Mouse (Mus musculus) adrenal gland, adult 18-20 months (tissue): ENCODE measurements around the gene Rps29. TPM values are rescaled to one million over a fixed set of nuclear protein-coding genes. Genes with fewer than 3 reads are reported as not detected.
"Not testable (repeated sequence)": the region's sequence is repeated elsewhere in the genome, so short reads cannot be mapped to it uniquely, and the experiment has no call there.

Source experiments
- DNase-seq, 2 experiments: peaks; one replicate each; pipeline ENCODE4 v3.0.0; 2021 to 2022; ENCODE audit warnings: low spot score in 2 of 2
- total RNA-seq, 2 experiments: library from RNA; stranded (reverse); gene quantifications; 1 replicate in 1 of 2; 2 replicates in 1 of 2; pipeline ENCODE4 v1.2.3; 2021

Rps29 gene
- total RNA-seq, 2 experiments from 2014 or later = 1,279 to 1,338 TPM

DNA sequence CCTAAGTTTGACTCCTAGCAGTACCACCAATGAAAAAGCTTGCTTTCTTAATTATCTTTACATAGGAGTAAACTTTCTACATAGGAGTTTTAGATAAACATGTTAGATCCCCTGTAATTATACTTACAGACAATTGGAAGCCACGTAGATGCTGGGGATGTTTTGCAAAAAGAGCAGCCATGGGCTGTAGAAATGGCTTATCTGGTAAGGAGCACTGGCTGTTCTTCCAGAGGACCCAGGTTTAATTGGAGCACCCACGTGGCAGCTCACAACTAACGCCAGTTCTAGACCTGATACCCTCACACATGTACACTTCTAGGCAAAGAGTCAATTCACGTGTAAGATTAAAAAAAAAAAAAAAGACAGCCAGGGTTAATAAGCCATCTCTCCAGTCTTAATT, 22.8 kb upstream of the Rps29 start:
- DNase-seq = no peak

DNA sequence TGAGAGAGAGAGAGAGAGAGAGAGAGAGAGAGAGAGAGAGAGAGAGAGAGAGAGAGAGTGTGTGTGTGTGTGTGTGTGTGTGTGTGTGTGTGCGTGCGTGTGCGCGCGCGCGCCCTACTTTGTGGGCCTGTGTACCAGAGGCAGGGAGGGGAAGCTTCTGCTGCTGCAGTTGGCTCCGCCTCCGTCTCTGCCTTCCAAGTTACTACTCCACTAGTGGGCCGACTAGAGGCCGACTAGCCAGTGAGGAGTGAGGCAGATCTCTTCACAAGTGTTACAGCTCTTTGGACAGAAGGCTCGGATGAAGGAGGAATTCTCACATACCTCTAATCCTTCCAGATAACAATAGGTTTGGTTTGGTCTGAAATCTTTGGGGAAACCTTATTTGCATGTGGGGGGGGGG, 20.4 kb upstream of the Rps29 start:
- DNase-seq = no peak

DNA sequence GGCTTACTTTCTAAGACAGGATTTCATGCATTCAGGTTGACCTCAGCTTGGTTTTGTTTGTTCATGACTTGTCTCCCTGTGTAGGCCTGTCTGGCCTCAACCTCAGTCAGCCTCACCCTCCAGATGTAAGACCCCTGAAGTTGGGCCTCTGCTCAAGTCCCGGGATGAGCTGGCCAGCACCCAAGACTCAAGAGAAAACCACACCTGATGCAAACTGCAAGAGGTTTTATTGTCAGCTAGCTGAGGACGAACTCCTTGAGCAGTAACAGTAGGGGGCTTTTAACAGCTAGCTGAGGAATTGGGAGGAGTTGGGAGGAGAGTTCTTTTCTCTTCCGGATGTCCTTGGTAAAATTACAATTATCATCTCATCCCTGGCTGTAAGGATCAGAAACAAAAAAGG, 18.5 kb upstream of the Rps29 start:
- no peak for DNase-seq

DNA sequence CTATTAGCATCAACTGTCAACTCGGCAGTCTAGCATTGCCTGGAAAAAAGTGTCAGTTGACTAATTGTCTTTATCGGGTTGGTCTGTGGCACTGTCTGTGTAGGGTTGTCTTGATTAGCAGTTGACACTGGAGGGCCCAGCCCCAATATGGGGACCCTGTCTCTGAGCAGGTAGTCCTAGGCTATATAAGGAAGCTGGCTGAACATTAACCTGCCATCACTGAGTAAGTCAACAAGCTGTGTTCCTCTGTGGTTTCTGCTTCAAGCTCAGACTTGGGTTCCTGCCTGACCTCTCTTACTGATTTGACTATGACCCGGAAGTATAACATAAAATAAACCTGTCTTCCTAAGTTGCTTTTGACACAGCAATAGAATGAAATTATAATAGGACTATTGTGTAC, 17.0 kb upstream of the Rps29 start:
- DNase-seq = no peak

DNA sequence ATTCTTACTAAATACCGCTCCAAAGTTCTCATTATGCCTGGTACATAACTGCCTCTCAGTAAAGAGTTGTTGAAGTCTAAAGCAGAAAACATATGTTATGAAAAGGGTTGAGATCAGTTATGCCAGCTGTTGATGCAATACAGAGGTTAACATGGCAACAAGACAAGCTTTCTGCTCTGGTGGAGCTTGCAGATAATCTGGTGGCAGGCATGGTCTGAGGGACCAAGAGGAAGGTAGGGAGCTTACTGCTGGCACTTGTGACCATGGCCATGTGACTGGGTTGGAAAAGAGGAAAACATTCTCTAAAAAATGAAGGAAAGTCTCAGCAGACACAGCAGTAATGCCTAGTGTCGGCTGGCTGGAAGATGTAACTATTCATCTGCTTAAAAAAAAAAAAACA, 12.3 kb upstream of the Rps29 start:
- DNase-seq = no peak

DNA sequence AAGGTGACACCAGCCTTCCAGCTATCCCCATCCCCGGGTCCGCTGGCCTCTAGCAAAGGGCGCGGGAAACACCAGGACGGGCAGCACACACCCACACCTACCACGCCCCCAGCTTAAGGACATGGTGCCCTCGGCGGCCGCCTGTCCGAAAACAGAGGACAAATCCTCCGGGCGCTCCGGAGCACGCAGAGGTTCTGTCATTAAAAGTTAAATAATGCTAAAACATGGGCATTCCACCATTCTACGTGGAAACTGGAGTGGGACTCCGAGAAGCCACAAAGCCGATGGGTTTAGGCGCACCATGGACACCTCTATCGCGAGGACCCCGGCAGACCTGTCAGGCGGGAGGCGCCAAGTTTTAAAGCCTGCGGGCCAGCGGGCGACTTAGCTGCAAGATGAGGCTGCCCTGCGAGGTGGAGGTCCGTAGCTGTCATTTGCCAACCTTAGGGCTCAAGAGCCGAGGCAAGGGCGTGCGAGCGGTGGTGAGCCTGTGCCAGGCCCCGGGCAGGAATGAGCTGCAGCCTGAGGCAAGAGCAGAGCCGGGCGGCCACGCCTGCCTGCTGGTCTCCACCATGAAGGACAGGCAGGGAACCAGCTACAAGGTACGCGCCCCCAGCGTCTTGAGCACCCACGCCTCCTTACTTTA, 9.6 kb upstream of the Rps29 start, which contains the start of gene Lrr1:
Gene Lrr1 (plus strand): TSS at position 354 of the 646 bp plus-strand sequence.
- peak; percentile 80 to 82 for DNase-seq

DNA sequence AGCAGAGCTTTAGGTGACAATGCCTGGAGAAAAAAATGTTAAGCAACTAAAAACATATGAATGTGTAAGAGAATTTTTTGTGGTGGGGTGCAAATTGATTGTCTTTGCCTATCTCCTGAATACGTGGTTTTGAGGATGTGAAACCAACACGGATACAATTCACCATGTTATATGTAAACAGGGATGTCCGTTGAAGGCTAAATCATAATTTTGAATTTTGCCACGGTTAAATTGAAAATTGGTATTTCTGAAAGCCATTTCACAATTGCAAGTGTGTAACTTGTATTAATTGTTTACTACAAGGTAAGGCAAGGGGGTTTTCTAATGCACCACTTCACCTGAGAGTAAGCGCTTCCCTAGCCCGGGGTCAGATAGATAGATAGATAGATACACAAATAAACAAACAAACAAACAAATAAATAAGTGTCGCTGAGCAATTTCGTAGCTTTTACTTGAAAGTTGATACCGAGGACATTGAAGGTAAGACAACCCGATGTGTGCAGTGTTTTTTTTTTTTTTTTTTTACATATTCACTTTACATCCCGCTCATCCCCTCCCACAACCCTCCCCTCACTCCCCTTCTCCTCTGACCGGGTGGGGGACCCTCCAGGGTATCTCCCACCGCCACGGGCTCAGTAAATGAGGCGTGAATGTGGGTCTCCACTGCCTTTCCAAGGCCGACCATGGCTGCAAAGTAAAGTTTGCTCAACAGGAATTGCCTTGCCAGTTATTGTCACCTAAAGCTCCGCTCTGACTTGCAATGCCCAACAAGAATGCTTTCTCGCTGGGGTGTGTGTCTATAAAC, 8.9 kb upstream of the Rps29 start:
- no peak for DNase-seq

DNA sequence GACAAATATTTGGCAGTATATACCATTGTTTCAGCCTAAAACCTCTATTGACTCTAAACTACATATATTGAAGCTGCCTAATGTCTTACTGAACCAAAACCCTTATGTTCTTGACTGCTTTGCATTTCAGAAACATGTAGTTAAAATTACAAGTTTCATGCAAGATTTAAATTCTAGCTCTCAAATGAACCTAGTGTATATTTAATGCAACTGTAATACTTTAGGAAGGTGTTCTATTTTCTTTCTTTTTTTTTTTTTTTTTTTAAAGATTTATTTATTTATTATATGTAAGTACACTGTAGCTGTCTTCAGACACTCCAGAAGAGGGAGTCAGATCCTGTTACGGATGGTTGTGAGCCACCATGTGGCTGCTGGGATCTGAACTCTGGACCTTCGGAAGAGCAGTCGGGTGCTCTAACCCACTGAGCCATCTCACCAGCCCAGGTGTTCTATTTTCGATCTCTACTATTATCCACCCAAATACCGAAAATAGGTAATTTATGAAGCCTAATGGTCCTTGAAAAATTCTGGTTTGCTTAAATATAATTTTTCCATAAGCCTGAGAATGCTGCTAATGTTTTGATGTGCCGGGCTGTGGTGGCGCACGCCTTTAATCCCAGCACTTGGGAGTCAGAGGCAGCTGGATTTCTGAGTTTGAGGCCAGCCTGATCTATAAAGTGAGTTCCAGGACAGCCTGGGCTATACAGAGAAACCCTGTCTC, 8.0 kb upstream of the Rps29 start:
- DNase-seq = not testable (repeated sequence)

DNA sequence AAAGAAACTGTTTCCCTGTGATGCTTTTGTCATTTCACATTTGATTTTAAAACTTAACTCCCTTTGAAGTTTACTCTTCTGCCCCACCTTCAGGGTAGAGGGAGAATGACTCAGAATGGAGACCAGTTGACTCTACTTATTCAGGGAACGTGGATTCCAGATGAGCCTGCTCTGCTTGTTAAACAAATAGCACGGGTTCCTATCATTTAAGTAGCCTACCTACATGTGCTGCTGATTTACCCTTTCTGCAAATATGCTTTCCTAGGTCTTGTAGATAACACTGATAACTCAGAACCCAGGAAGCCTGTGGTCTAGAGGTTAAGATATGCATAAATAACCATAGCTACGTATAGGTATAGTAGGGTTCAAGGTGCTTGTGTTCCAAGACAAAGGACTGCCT, 5.9 kb upstream of the Rps29 start:
- DNase-seq = no peak

DNA sequence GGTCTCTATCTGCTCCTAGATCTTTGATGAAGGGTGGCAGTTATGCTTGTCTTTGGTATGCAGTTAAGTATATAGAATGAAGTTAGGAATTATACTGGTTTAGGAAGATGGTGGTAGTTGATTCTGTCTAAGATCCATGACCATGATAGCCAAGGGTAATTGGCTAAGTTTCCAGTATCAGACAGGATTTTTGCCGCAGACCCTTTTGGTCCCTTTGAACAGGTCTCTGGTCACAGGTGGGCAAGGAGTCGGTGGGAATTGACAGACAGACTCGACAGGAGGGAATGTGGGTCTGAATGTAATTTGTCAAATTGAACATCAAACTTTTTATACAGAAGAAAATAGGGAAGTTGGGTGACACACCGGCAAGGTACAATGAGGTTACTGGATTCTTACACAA, 4.6 kb upstream of the Rps29 start:
- not testable (repeated sequence) for DNase-seq

DNA sequence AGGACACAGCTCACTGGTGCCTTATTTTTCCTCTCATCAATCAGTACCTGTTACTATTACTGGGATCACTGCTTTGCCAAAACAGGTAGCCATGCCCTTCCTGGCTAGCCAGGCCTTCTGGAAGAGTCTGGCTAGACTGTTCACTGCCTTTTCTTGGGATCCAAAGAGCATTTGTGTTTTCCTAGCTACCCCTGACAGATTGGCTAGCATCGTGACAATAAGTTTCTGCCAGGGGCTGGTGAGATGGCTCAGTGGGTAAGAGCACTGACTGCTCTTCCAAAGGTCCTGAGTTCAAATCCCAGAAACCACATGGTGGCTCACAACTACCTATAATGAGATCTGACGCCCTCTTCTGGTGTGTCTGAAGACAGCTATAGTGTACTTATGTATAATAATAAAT, 1.7 kb upstream of the Rps29 start:
- DNase-seq = not testable (repeated sequence)

DNA sequence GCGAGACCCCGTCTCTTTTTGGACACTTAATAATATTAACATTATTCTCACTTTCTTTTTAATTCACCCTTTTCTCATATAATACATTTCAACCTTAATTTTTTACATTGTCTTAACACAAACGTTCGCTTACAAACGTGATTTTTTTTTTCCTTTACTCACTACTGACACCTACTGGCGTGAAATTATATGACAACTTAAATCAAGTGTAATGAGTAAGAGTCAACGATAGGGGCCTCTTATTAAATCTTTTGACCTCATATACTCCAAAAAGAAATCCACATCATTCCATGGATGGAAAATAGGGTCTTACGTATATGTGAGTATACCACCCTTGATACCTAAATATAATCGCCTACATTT, 573 bp upstream of the Rps29 start:
- no peak for DNase-seq

DNA sequence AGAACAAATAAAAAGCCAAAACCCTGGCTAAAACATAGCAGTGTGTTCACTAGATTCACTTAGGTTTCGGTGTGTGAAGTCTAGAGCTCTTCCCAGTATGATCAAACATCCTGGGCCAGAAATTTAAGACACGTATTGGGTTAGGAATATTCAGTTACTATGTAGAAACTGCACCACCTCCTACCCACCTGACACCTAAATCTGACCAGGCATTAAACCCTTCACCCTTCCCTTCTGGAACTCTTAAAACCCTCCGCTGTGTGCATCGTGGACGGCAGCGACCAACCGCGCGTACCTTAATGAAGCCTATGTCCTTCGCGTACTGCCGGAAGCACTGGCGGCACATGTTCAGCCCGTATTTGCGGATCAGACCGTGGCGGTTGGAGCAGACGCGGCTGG, 621 bp downstream of the Rps29 start:
- no peak for DNase-seq

DNA sequence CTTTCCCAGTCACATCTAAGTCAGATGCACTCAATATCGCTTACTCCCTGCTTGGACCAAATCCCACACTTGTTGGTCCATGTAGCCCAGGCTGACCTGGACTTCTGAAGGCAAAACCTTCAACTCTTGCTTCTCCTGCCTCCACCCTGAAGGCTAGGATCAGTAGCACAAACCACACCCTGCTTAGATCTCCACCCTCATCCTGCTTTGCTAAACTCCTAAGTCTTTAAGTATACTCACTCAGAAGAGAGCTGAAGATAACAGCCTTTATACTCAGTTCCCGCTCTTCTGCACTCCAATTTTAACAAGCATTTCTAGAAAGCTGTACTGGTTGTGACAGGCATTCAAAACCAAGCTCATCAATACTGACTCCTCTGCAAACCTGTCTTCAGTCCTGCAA, 1.9 kb downstream of the Rps29 start:
- DNase-seq = no peak

DNA sequence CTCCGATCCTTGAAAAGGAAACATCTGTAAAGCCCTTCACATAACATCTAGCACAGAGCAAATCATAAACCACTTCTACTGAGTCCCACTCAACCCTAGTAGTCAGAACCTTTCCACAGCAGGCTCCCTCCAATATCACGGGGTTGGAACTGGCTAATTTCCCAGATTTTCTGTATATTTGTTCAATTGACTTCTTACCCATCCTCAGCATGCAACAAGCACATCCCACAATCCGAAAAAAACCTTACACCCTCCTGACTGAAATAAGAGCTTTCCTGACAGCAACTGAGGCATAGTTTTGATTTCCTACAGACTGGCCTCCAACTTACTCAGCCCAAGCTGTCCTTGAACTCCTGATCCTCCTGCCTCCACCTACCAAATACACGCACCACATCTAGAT, 2.5 kb downstream of the Rps29 start:
- no peak for DNase-seq

DNA sequence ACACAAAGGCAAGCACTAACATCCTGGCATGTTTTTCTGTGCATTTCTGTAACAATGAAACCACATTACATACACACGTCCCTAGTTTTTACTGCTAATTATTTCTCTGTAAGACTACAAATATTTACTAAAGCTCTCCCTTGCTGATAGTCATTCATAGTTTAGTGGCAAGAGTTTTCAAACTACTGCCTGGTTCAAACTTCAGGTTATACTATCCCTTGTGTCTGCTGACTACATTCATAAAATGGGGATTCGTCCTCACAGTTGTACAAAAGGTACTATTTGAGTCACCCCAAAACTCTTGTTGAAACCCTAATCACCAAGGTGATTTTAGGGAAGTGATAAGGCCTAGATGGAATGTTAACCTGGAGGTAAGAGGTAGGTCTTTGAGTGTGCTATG, 3.1 kb downstream of the Rps29 start:
- no peak for DNase-seq

DNA sequence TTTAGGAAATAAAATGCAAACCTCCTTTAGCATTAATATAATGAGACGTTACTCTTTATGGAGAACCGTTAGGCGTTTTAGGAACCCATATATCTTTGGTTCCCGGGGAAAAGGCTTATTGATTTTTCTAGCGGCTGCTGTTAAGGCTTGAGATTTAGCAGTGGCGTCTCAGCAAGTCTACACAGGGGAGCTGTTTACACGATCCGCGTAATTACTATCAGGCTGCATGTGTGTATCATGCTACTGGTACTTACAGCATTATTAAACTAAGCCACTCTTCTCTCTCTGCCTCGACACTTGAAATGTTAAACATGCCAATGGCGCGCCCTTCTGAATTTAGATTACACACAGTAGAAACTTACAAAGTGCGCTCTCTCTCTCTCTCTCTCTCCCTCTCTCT, 8.9 kb downstream of the Rps29 start:
- no peak for DNase-seq

DNA sequence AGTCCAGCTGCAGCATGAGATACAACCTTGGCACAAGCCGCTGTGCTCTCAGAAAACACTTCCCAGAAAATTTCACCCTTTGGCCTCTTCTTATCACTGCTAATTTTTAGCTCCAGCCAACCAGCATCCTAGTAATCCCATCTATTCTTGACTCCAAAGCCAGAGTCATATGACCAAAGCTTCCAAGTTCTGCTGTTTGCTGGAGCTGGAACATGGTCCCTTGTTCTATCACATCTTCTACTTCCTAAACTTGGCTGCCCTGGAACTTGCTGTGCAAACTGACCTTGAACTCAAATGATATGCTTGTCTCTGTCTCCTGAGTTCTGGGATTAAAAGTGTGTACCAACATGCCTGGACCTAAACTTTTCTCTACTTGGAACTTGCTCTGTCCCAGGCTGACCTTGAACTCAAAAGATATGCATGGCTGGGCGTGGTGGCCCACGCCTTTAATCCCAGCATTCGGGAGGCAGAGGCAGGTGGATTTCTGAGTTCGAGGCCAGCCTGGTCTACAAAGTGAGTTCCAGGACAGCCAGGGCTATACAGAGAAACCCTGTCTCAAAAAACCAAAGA, 11.7 kb downstream of the Rps29 start:
- no peak for DNase-seq

DNA sequence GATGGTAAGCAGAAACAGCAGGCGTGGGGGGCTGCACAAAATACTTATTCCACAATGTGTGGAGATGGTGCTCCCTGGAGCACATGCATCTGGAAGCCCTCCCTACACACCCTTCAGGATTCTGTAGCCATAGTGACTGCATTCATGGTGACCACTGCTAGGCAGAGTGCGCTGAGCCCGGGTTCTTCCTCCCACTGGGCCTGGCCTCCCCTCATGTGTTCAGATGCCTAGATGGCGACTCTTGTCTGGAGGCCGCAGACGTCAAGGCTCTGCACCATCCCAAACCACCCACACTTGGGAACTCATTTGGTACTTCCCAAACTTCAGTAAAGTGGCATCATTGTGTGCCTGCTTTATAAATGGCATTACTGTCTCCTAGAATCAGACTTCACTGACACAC, 15.5 kb downstream of the Rps29 start:
- DNase-seq = no peak

DNA sequence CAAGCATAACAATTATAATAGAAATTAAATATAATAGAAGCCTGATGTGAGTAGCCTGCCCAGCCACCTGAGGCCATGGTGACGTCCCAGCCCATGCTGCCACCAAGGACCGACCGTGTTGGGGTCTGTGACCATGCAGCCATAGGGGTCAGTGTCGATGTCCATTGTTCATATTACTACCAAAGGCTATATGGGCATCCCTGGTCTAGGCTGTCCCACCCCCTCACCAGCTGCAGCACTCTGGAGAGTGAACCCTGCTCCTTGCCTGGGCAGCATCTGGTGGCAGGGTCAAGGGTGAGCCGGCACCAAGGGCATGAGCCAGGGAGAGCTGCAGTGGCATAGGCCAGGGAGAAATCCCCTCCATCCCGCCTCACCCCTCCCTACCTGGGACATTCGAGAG, 19.1 kb downstream of the Rps29 start:
- DNase-seq = no peak

DNA sequence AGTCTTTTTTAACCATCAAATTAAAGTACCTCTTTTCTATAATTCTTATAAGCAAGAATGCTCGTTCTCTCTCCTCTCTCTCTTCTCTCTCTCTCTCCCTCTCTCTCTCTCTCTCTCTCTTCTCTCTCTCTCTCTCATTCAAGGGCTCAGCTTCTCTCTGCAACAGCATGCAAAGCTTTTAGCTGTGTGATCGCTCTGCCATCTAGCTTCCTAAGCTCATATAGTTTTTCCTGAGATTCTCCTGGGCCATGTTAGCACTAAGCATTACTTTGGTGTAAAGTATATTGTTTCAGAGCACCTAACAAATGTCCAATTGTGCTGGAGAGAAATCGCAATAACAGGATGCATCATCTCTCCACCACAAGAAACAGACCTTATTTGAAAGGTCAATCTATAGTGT, 19.8 kb downstream of the Rps29 start:
- DNase-seq = no peak

DNA sequence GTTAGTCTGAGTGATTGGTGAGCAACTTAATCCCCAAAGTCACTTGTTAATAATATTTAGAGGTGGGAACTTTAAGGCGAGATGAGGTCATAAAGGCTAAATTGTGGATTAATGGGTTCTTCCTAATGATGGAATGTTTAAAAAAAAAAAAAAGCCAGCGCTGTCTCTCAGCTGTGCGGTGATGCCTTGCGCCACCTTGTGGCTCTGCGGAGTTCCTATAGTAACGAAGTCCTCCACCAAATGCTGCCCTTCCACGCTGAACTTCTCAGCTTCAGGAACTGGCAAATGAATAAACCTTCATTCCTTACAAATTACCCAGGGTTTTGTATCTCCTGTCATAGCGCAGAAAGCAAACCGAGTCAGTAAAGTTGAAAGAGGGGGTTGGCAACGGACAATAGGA, 27.0 kb downstream of the Rps29 start:
- DNase-seq = peak; percentile 30 to 41
